Mouse (Mus musculus): ENCODE results near the gene Fgf22. TPM values are rescaled to one million over a fixed set of nuclear protein-coding genes. Genes with fewer than 3 reads are reported as not detected.

Fgf22 gene
- polyA plus RNA-seq, 1 experiment: not detected

DNA sequence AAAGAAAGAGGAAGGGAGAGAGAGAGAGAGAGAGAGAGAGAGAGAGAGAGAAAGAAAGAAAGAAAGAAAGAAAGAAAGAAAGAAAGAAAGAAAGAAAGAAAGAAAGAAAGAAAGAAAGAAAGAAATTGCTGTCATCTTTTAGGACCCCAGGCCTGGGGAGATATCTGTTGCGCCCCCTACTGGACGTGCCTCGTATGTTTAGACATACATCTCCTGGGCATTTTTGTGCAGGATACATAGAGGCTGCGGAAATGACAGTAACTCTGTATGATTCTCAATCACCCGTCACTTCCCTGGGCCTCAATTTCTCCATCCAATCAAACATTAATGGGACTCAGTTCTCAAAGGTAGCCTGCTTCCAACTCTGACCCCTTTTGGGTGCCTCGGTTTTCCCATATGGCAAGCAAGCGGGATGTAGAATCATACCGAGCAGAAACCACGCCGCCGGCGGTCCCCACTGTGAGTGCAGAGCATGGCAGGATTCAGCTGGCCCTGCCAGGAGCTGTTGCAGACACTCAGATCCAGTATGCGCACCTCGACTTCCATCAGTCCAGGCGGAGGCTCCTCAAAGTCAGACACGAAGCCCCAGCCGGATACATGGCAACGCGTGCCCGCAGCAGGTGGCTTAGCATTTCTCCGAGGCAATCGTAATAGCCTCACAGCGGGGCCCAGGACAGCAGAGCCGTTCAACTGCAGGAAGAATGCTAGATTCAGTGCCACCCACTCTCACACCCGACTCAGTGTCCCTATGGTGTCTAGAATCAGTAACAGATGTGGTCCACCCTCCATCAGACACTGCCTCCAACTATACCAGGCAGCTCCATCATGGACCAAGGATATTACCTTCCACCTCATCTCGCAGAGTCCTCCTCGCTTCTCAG lies 29.3 kb downstream of the Fgf22 start:
- no peak for TF ChIP-seq POLR2A (IDR thresholded peaks at IDR 0.05; ENCODE audit: low read depth, low read length)
- no peak for TF ChIP-seq CTCF (IDR thresholded peaks at IDR 0.05; ENCODE audit: borderline replicate concordance, insufficient read depth, low read length)
- H3K4me1 ChIP-seq (ENCODE audit: control insufficient read depth, insufficient read depth, low read length): no peaks in the 10 kb centered on the region; the same call in 1 of the 2 replicates

DNA sequence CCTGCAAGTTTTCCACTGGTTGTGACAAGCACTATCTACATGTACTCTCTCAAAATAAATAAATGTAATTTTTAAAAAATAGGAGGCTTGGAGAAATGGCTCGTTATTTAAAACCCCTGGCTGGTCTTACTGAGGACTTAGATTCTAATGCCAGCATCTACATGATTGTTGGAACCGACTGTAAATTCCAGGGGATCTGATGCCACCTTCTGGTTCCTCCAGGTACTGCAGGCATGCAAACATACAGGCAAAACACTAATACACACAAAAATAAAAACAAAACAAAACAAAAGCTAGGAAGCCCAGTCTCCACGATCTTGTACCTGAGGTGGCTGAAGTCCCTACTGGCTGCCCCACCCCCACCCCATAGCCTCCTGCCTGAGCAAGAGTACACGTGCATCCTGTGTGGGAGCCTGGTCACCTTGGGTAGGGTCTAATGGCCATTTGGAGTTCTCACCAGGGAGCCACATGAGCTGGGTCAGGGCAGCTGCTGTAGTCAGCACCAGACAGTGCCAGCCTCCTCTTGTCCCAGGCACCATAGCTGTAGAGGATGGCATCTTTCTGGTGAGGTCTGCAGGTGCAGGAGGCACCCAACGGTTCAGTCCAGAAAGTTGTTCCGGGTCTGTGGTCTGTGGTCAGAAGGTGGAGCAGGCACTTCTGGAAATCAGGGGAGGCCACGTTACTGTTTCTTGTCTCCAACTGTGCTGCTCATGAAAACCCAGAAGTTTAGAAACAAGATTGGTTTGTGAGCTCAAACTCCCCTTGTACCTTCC lies 33.7 kb downstream of the Fgf22 start:
- TF ChIP-seq POLR2A (IDR thresholded peaks at IDR 0.05; ENCODE audit: low read depth, low read length) (no peak), CTCF (IDR thresholded peaks at IDR 0.05; ENCODE audit: borderline replicate concordance, insufficient read depth, low read length) (peak; percentile 29; the same call in 1 of the 2 replicates)
- H3K27ac ChIP-seq (ENCODE audit: insufficient read depth, low read length): no peak overlapping the region
- no peaks in the 10 kb centered on the region for H3K4me1 ChIP-seq (ENCODE audit: control insufficient read depth, insufficient read depth, low read length)
- no peak overlapping the region for H3K4me3 ChIP-seq (ENCODE audit: insufficient read depth, low read length)

More for the DNA sequence above, 29.3 kb downstream of the Fgf22 start:
- Histone ChIP-seq H3K4me3 (ENCODE audit: insufficient read depth, low read length) (no peak overlapping the region), H3K27ac (ENCODE audit: insufficient read depth, low read length) (no peak overlapping the region)

- Histone ChIP-seq H3K4me3 (ENCODE audit: insufficient read depth, low read length) (no peak overlapping the region), H3K27ac (ENCODE audit: insufficient read depth, low read length) (no peak overlapping the region), H3K4me1 (ENCODE audit: control insufficient read depth, insufficient read depth, low read length) (no peaks in the 10 kb centered on the region)
- TF ChIP-seq CTCF (IDR thresholded peaks at IDR 0.05; ENCODE audit: borderline replicate concordance, insufficient read depth, low read length): no peak
- TF ChIP-seq POLR2A (IDR thresholded peaks at IDR 0.05; ENCODE audit: low read depth, low read length): no peak
Observed at GRCm38 (mm10) chr10:79789581-79789980, 34.7 kb downstream of the Fgf22 start.

GRCm38 (mm10) chr10:79790861-79791260 lies 36.0 kb downstream of the Fgf22 start, which contains the start of gene Prss57:
Gene Prss57 (minus strand): TSS chr10:79790961.
- Histone ChIP-seq H3K4me1 (ENCODE audit: control insufficient read depth, insufficient read depth, low read length) (no peaks in the 10 kb centered on the region), H3K4me3 (ENCODE audit: insufficient read depth, low read length) (no peak within 1 kb of the TSS), H3K27ac (ENCODE audit: insufficient read depth, low read length) (no peak within 1 kb of the TSS)
- TF ChIP-seq POLR2A (IDR thresholded peaks at IDR 0.05; ENCODE audit: low read depth, low read length) (no peak), CTCF (IDR thresholded peaks at IDR 0.05; ENCODE audit: borderline replicate concordance, insufficient read depth, low read length) (no peak)

DNA sequence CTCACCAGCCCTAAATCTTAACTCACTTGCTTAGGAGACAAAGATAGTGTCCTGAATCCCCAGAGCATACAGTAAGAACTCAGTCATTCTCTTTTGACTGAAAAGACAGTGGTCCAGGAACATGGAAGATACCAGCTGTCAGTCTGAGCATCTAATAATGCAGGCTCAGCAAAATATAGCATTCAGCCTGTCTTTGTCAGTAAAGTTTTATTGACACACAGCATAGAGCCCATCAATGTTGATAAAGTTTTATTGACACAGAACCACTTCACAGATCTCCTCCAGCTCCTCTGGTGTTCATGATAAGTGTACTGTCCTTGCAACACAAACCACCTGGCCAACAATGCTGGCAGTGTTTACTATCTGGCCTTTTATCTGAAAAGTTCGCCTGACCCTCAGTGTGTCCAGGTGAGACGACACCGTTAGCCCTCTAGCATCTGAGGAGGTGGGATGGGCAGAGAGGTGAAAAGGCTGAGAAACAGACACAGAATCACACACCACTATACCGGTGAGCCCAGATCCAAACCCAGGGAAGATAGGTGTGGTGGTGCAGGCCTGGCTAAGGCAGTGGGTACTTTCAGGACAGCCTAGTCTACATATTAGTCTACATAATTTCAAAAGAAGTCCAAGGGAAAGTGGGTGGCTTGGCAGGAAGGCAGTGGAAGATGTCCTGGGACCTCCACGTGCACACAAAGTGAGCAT lies 37.6 kb downstream of the Fgf22 start:
- Histone ChIP-seq H3K4me3 (ENCODE audit: insufficient read depth, low read length) (no peak overlapping the region), H3K27ac (ENCODE audit: insufficient read depth, low read length) (no peak overlapping the region), H3K4me1 (ENCODE audit: control insufficient read depth, insufficient read depth, low read length) (no peaks in the 10 kb centered on the region)
- TF ChIP-seq CTCF (IDR thresholded peaks at IDR 0.05; ENCODE audit: borderline replicate concordance, insufficient read depth, low read length): no peak
- no peak for TF ChIP-seq POLR2A (IDR thresholded peaks at IDR 0.05; ENCODE audit: low read depth, low read length)

- H3K27ac ChIP-seq (ENCODE audit: insufficient read depth, low read length): peak within 1 kb of the TSS; percentile 58
- H3K4me3 ChIP-seq (ENCODE audit: insufficient read depth, low read length): peak within 1 kb of the TSS; percentile 67
- TF ChIP-seq CTCF (IDR thresholded peaks at IDR 0.05; ENCODE audit: borderline replicate concordance, insufficient read depth, low read length): peak; percentile 89
- no peak; the same call in 1 of the 2 replicates for TF ChIP-seq POLR2A (IDR thresholded peaks at IDR 0.05; ENCODE audit: low read depth, low read length)
- H3K4me1 ChIP-seq (ENCODE audit: control insufficient read depth, insufficient read depth, low read length): no peaks in the 10 kb centered on the region
Observed at GRCm38 (mm10) chr10:79793051-79793737, 38.3 kb downstream of the Fgf22 start, which contains the start of gene Palm. Gene Palm (plus strand): TSS chr10:79793572.

DNA sequence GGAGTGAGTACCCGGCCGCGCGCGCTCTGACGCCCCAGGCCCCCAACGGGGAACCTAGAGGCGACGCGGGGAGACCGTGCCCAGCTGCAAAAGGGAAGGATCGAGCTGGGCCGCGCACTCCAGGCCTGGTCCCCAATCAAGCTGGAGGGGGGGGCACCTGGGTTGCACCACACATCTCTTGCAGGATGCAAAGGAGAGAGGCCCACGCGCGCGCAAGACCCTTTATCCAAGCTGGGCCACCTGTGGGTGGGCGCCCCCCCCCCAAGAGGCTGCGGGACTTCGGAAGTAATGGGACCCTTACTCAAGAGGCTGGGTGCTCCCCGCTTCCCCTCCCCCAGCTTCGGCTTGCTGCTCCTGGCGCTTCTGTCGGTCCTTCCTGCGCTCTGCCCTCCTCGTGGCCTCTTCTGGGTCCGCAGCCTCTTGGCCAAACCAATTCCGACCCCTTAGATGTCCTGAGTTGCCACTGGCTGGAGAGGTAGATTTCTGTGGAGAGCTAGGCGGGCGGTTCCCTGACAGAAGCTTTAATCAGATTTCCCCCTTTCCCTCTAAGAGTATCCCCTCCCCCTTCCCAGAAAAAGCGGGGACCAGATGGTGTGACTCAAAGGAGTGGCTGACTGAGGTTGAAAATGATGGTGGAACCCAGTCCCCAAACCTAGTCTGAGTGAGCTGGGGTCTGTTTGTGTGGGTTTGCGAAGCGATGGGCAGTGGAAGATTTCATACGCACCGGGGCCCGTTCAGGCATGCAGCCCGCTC lies 39.0 kb downstream of the Fgf22 start:
- TF ChIP-seq POLR2A (IDR thresholded peaks at IDR 0.05; ENCODE audit: low read depth, low read length) (no peak; the same call in 1 of the 2 replicates), CTCF (IDR thresholded peaks at IDR 0.05; ENCODE audit: borderline replicate concordance, insufficient read depth, low read length) (no peak)
- H3K4me1 ChIP-seq (ENCODE audit: control insufficient read depth, insufficient read depth, low read length): no peaks in the 10 kb centered on the region

DNA sequence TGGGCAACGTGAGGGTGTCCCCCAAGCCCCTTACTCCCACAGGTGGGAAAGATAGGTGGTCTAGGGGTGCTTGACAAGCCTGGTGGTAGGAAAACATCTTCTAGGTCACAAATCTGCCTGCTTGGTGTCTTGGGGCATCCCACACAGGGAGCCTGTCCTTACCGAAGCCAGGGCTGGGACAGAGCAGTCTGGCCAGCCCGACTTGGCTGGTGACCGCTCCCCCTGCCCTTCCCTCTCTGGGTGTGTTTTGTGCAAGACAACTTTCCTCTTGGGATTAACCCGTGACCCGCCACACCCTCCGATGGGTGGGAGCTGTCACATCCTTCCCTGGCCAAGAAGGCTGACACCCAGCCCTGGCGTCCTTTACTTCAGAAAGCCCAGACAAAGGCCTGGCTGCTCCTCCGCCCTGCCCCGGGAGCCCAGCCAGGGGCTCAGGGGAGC lies 39.6 kb downstream of the Fgf22 start:
- TF ChIP-seq POLR2A (IDR thresholded peaks at IDR 0.05; ENCODE audit: low read depth, low read length) (peak; percentile 77), CTCF (IDR thresholded peaks at IDR 0.05; ENCODE audit: borderline replicate concordance, insufficient read depth, low read length) (no peak)
- Histone ChIP-seq H3K4me3 (ENCODE audit: insufficient read depth, low read length) (peak overlapping the region; percentile 67), H3K4me1 (ENCODE audit: control insufficient read depth, insufficient read depth, low read length) (no peaks in the 10 kb centered on the region), H3K27ac (ENCODE audit: insufficient read depth, low read length) (peak overlapping the region; percentile 58)

More for the DNA sequence above, 39.0 kb downstream of the Fgf22 start:
- H3K4me3 ChIP-seq (ENCODE audit: insufficient read depth, low read length): peak overlapping the region; percentile 67
- peak overlapping the region; percentile 58 for H3K27ac ChIP-seq (ENCODE audit: insufficient read depth, low read length)
